Mouse (Mus musculus): ENCODE data around the gene Map1a. TPM values are rescaled to one million over a fixed set of nuclear protein-coding genes. Genes with fewer than 3 reads are reported as not detected.

Gene Map1a
- polyA plus RNA-seq, 1 experiment = 23.9 TPM

DNA sequence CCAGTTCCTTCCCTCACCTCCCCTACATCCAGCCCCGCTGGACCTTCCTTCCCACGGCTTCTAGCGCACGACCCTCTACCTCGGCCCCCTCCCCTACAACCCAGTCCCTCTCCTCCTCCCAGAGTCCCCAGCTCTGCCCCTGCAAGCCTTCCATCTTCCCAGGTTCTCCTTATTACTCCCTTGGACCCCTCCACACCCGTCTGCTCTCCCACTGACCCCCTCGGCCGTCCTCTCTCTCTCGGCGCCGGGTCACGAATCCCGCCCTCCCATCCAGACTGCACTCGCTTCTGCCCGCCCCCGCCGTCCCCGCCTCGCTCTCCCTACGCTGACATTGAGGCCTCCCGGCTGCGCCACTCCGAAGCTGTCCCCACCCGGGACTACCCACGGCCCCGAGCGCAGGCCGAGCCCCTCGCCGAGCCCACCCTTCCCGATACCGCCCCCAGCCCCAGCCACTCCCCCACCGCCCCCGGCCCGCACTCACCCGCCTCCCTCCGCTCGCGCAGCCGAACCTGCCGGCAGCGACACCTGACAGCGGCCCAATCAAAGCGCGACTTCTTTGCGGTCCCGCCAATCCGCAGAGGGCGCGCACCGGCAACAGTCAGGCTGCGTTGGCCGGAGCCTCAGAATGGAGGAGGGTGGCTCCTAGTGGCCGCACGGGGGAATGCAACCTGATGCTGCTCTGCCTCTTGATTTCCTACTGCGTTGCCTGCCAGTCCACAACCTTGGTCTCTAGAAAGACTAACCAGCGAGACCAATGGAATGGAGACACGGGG lies 65.6 kb downstream of the Map1a start, which contains the start of gene Ppip5k1:
TSS of gene Ppip5k1 (minus strand) at position 577 of the 773 bp plus-strand sequence.
- Histone ChIP-seq H3K79me2 (ENCODE audit: control insufficient read depth, insufficient read depth) (no peaks in the 10 kb centered on the region), H3K79me3 (ENCODE audit: low read depth) (no peaks in the 10 kb centered on the region), H3K4me3 (ENCODE audit: insufficient read depth, poor library complexity, severe bottlenecking) (peak within 1 kb of the TSS; percentile 58), H3K27me3 (ENCODE audit: control insufficient read depth, insufficient read depth, insufficient read length) (peaks cover 18% of the 10 kb centered on the region), H3ac (ENCODE audit: control insufficient read depth, insufficient read length, low read depth) (peak within 1 kb of the TSS; percentile 59), H3K36me3 (ENCODE audit: control insufficient read depth, insufficient read depth) (no peaks in the 10 kb centered on the region)
- peak; percentile 32 for TF ChIP-seq MAX (IDR thresholded peaks at IDR 0.05)
- TF ChIP-seq CTCF (IDR thresholded peaks at IDR 0.05; ENCODE audit: control insufficient read depth, insufficient read depth, insufficient read length) = peak; percentile 93
- TF ChIP-seq MYOD1 (IDR thresholded peaks at IDR 0.05; ENCODE audit: control insufficient read depth, insufficient read length, low read depth) = no peak

DNA sequence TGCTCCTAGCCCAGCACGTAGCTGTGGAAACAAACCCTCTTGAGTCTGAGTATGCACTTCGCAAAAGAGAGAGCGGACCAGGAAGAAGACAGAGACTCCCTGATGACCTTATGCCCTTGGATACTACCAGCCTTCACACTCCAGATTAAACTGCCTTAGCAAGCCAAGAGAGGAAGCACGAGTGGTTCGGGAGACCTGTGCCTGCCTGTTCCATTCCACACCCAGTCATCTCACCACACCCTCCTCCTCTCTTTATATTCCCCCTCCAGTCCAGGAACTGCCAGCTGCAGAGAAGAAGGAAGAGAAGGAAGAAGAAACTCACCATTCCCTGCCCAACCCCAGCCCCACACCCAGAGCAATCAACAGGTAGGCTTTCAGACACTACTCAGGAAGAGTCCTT lies 68.1 kb downstream of the Map1a start, which contains the start of gene Ckmt1:
TSS of gene Ckmt1 (plus strand) at position 221 of the 400 bp plus-strand sequence.
- no peak within 1 kb of the TSS for H3ac ChIP-seq (ENCODE audit: control insufficient read depth, insufficient read length, low read depth)
- H3K36me3 ChIP-seq (ENCODE audit: control insufficient read depth, insufficient read depth) = no peaks in the 10 kb centered on the region
- peaks cover 33% of the 10 kb centered on the region for H3K27me3 ChIP-seq (ENCODE audit: control insufficient read depth, insufficient read depth, insufficient read length)
- H3K4me3 ChIP-seq (ENCODE audit: insufficient read depth, poor library complexity, severe bottlenecking) = no peak within 1 kb of the TSS
- TF ChIP-seq CEBPB (IDR thresholded peaks at IDR 0.05; ENCODE audit: low read depth) = no peak
- TF ChIP-seq MYOD1 (IDR thresholded peaks at IDR 0.05; ENCODE audit: control insufficient read depth, insufficient read length, low read depth) = no peak
- no peaks in the 10 kb centered on the region for H3K79me2 ChIP-seq (ENCODE audit: control insufficient read depth, insufficient read depth)
- H3K79me3 ChIP-seq (ENCODE audit: low read depth) = no peaks in the 10 kb centered on the region

GRCm38 (mm10) chr2:121357961-121358360 lies 68.6 kb downstream of the Map1a start:
- Histone ChIP-seq H3K36me3 (ENCODE audit: control insufficient read depth, insufficient read depth) (no peaks in the 10 kb centered on the region), H3ac (ENCODE audit: control insufficient read depth, insufficient read length, low read depth) (no peak overlapping the region), H3K79me3 (ENCODE audit: low read depth) (no peaks in the 10 kb centered on the region), H3K4me3 (ENCODE audit: insufficient read depth, poor library complexity, severe bottlenecking) (no peak overlapping the region), H3K27me3 (ENCODE audit: control insufficient read depth, insufficient read depth, insufficient read length) (peaks cover 38% of the 10 kb centered on the region), H3K79me2 (ENCODE audit: control insufficient read depth, insufficient read depth) (no peaks in the 10 kb centered on the region)
- TF ChIP-seq CEBPB (IDR thresholded peaks at IDR 0.05; ENCODE audit: low read depth) (no peak), MYOG (IDR thresholded peaks at IDR 0.05; ENCODE audit: control insufficient read depth, extremely low read depth, insufficient read length) (no peak), USF1 (IDR thresholded peaks at IDR 0.05; ENCODE audit: low read depth) (no peak), FOSL1 (IDR thresholded peaks at IDR 0.05; ENCODE audit: insufficient read depth, low read length, poor library complexity, severe bottlenecking) (no peak), CTCF (IDR thresholded peaks at IDR 0.05; ENCODE audit: control insufficient read depth, insufficient read depth, insufficient read length) (no peak), MAX (IDR thresholded peaks at IDR 0.05) (no peak), MYOD1 (IDR thresholded peaks at IDR 0.05; ENCODE audit: control insufficient read depth, insufficient read length, low read depth) (no peak)

GRCm38 (mm10) chr2:121358381-121358780 lies 69.0 kb downstream of the Map1a start:
- Histone ChIP-seq H3K79me3 (ENCODE audit: low read depth) (no peaks in the 10 kb centered on the region), H3K4me3 (ENCODE audit: insufficient read depth, poor library complexity, severe bottlenecking) (no peak overlapping the region), H3ac (ENCODE audit: control insufficient read depth, insufficient read length, low read depth) (no peak overlapping the region), H3K79me2 (ENCODE audit: control insufficient read depth, insufficient read depth) (no peaks in the 10 kb centered on the region), H3K27me3 (ENCODE audit: control insufficient read depth, insufficient read depth, insufficient read length) (peaks cover 42% of the 10 kb centered on the region), H3K36me3 (ENCODE audit: control insufficient read depth, insufficient read depth) (no peaks in the 10 kb centered on the region)
- no peak for TF ChIP-seq USF1 (IDR thresholded peaks at IDR 0.05; ENCODE audit: low read depth)
- TF ChIP-seq MYOD1 (IDR thresholded peaks at IDR 0.05; ENCODE audit: control insufficient read depth, insufficient read length, low read depth) = no peak
- no peak for TF ChIP-seq FOSL1 (IDR thresholded peaks at IDR 0.05; ENCODE audit: insufficient read depth, low read length, poor library complexity, severe bottlenecking)
- TF ChIP-seq MYOG (IDR thresholded peaks at IDR 0.05; ENCODE audit: control insufficient read depth, extremely low read depth, insufficient read length) = no peak
- no peak for TF ChIP-seq MAX (IDR thresholded peaks at IDR 0.05)
- no peak for TF ChIP-seq CEBPB (IDR thresholded peaks at IDR 0.05; ENCODE audit: low read depth)
- TF ChIP-seq CTCF (IDR thresholded peaks at IDR 0.05; ENCODE audit: control insufficient read depth, insufficient read depth, insufficient read length) = no peak

DNA sequence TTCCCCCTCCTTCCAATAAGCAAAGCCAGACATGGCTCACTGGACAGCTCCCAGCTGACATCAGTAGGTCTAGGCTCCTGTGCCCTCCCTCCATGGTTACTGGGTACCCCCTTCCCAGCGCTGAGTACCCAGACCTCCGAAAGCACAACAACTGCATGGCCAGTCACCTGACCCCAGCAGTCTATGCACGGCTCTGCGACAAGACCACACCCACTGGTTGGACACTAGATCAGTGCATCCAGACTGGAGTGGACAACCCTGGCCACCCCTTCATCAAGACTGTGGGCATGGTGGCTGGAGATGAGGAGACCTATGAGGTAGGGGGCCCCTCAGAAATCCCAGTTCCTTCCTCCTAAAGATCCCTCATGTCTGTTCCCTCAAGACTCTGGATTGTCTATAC lies 70.1 kb downstream of the Map1a start:
- Histone ChIP-seq H3K36me3 (ENCODE audit: control insufficient read depth, insufficient read depth) (no peaks in the 10 kb centered on the region), H3K79me3 (ENCODE audit: low read depth) (no peaks in the 10 kb centered on the region), H3K79me2 (ENCODE audit: control insufficient read depth, insufficient read depth) (no peaks in the 10 kb centered on the region), H3K27me3 (ENCODE audit: control insufficient read depth, insufficient read depth, insufficient read length) (peaks cover 51% of the 10 kb centered on the region), H3K4me3 (ENCODE audit: insufficient read depth, poor library complexity, severe bottlenecking) (no peak overlapping the region), H3ac (ENCODE audit: control insufficient read depth, insufficient read length, low read depth) (no peak overlapping the region)
- TF ChIP-seq CEBPB (IDR thresholded peaks at IDR 0.05; ENCODE audit: low read depth) (no peak), MAX (IDR thresholded peaks at IDR 0.05) (no peak), CTCF (IDR thresholded peaks at IDR 0.05; ENCODE audit: control insufficient read depth, insufficient read depth, insufficient read length) (no peak), MYOD1 (IDR thresholded peaks at IDR 0.05; ENCODE audit: control insufficient read depth, insufficient read length, low read depth) (no peak), FOSL1 (IDR thresholded peaks at IDR 0.05; ENCODE audit: insufficient read depth, low read length, poor library complexity, severe bottlenecking) (no peak), MYOG (IDR thresholded peaks at IDR 0.05; ENCODE audit: control insufficient read depth, extremely low read depth, insufficient read length) (no peak), USF1 (IDR thresholded peaks at IDR 0.05; ENCODE audit: low read depth) (no peak)

Other genes with a start within 250 kb of the Map1a start
- gene Tgm5, start 203.8 kb upstream of the Map1a start, polyA plus RNA-seq (2012; fragmentation: generic; extraction: Trizol) = 0.13 TPM
- gene Tgm7, start 179.8 kb upstream of the Map1a start, polyA plus RNA-seq (2012; fragmentation: generic; extraction: Trizol) = not detected
- 1.6 TPM for gene Adal, start 149.2 kb upstream of the Map1a start, polyA plus RNA-seq (2012; fragmentation: generic; extraction: Trizol)
- gene Lcmt2, start 148.9 kb upstream of the Map1a start, polyA plus RNA-seq (2012; fragmentation: generic; extraction: Trizol) = 3.6 TPM
- 16.7 TPM for gene Tubgcp4, start 118.9 kb upstream of the Map1a start, polyA plus RNA-seq (2012; fragmentation: generic; extraction: Trizol)
- 3.1 TPM for gene Zscan29, start 118.5 kb upstream of the Map1a start, polyA plus RNA-seq (2012; fragmentation: generic; extraction: Trizol)
- gene Trp53bp1, start 18.2 kb upstream of the Map1a start, polyA plus RNA-seq (2012; fragmentation: generic; extraction: Trizol) = 13.3 TPM
- 5.8 TPM for gene Ppip5k1, start 65.8 kb downstream of the Map1a start, polyA plus RNA-seq (2012; fragmentation: generic; extraction: Trizol)
- gene Ckmt1, start 68.1 kb downstream of the Map1a start, polyA plus RNA-seq (2012; fragmentation: generic; extraction: Trizol) = 0.23 TPM
- gene Strc, start 97.6 kb downstream of the Map1a start, polyA plus RNA-seq (2012; fragmentation: generic; extraction: Trizol) = not detected
- 214 TPM for gene Pdia3, start 124.2 kb downstream of the Map1a start, polyA plus RNA-seq (2012; fragmentation: generic; extraction: Trizol)
- 0.92 TPM for gene Catsper2, start 124.2 kb downstream of the Map1a start, polyA plus RNA-seq (2012; fragmentation: generic; extraction: Trizol)
- 0.16 TPM for gene Ell3, start 154.7 kb downstream of the Map1a start, polyA plus RNA-seq (2012; fragmentation: generic; extraction: Trizol)
- gene Serf2, start 159.6 kb downstream of the Map1a start, polyA plus RNA-seq (2012; fragmentation: generic; extraction: Trizol) = 714 TPM
- 11.8 TPM for gene Hypk, start 163.7 kb downstream of the Map1a start, polyA plus RNA-seq (2012; fragmentation: generic; extraction: Trizol)
- 0.20 TPM for gene Serinc4, start 167.2 kb downstream of the Map1a start, polyA plus RNA-seq (2012; fragmentation: generic; extraction: Trizol)
- gene Mfap1b, start 184.5 kb downstream of the Map1a start, polyA plus RNA-seq (2012; fragmentation: generic; extraction: Trizol) = 8.8 TPM
- gene Mfap1a, start 217.1 kb downstream of the Map1a start, polyA plus RNA-seq (2012; fragmentation: generic; extraction: Trizol) = 6.3 TPM
- gene Wdr76, start 217.1 kb downstream of the Map1a start, polyA plus RNA-seq (2012; fragmentation: generic; extraction: Trizol) = 4.8 TPM

All from C2C12 (cell line).